ENCODE assay signal across 9 mouse cellular contexts in genomic region chr4:127416906-127417305, GRCm38 (mm10). TPM values are rescaled to one million over a fixed set of nuclear protein-coding genes. Genes with fewer than 3 reads are reported as not detected.
A peak's percentile ranks its signal among the peaks of the same experiment; 100 is the strongest.
DNase-seq lines count a peak whose midpoint lies in the region; ATAC-seq lines count a peak whose summit lies in the region.
"Had no signal": no experiment of that assay in that cellular context is flagged by ENCODE, and none has a peak within 500 bp of the region (broad histone marks: within the 10 kb centered on the region; RNA-seq: fewer than 3 reads in every experiment).

No protein-coding gene starts in this region.

- H3K4me2 ChIP-seq in midbrain, embryonic 15.5 days = no peak overlapping the region
- no peak overlapping the region for H3K4me2 ChIP-seq in hindbrain, embryonic 15.5 days

- no peak overlapping the region for H3K9ac ChIP-seq in midbrain, embryonic 15.5 days
- no peak overlapping the region for H3K9ac ChIP-seq in hindbrain, embryonic 15.5 days

- no peak for ATAC-seq in midbrain, embryonic 15.5 days (replicated peaks)
- peak; percentile 62; the same call in 1 of the 2 replicates for ATAC-seq in hindbrain, embryonic 15.5 days (ENCODE audit: low FRiP score, low read depth)
- no peak for ATAC-seq in erythroid progenitor cell, adult 5-6 weeks (replicated peaks; ENCODE audit: low FRiP score, poor library complexity, severe bottlenecking)

- H3K36me3 ChIP-seq in midbrain, embryonic 15.5 days (replicated peaks) = no peaks in the 10 kb centered on the region
- no peaks in the 10 kb centered on the region for H3K36me3 ChIP-seq in midbrain, embryonic 10.5 days
- H3K36me3 ChIP-seq in hindbrain, embryonic 15.5 days = no peaks in the 10 kb centered on the region

- H3K27ac ChIP-seq in midbrain, embryonic 15.5 days = peak overlapping the region; percentile 8; the same call in 1 of the 2 replicates
- H3K27ac ChIP-seq in midbrain, embryonic 10.5 days (replicated peaks) = no peak overlapping the region
- H3K27ac ChIP-seq in hindbrain, embryonic 15.5 days (replicated peaks) = peak overlapping the region; percentile 56

- peaks cover 22% of the 10 kb centered on the region for H3K4me1 ChIP-seq in midbrain, embryonic 15.5 days
- H3K4me1 ChIP-seq in midbrain, embryonic 10.5 days = peaks cover 32% of the 10 kb centered on the region
- peaks cover 33% of the 10 kb centered on the region for H3K4me1 ChIP-seq in hindbrain, embryonic 15.5 days (replicated peaks)

- H3K4me3 ChIP-seq in midbrain, embryonic 15.5 days = no peak overlapping the region
- no peak overlapping the region for H3K4me3 ChIP-seq in midbrain, embryonic 10.5 days
- H3K4me3 ChIP-seq in hindbrain, embryonic 15.5 days = no peak overlapping the region

- DNase-seq in heart, postnatal 4 days = peak; percentile 58
- no peak for DNase-seq in heart, adult 11 months
- DNase-seq in midbrain, embryonic 10.5 days (ENCODE audit: low spot score) = no peak
- DNase-seq in ovary, postnatal 36 days (ENCODE audit: low spot score) = peak; percentile 8
- DNase-seq: heart, adult 18-20 months; thymus, adult 2 months had no signal

- H3K27me3 ChIP-seq in midbrain, embryonic 15.5 days (replicated peaks) = no peaks in the 10 kb centered on the region
- peaks cover 10% of the 10 kb centered on the region; the same call in 1 of the 2 replicates for H3K27me3 ChIP-seq in midbrain, embryonic 10.5 days (ENCODE audit: low read depth, poor library complexity, severe bottlenecking)
- no peaks in the 10 kb centered on the region for H3K27me3 ChIP-seq in hindbrain, embryonic 15.5 days

- no peaks in the 10 kb centered on the region for H3K9me3 ChIP-seq in midbrain, embryonic 15.5 days
- no peaks in the 10 kb centered on the region for H3K9me3 ChIP-seq in midbrain, embryonic 10.5 days (replicated peaks)
- H3K9me3 ChIP-seq in hindbrain, embryonic 15.5 days = no peaks in the 10 kb centered on the region

- 39% methylated on average over 7 of the region's 7 CpGs for WGBS in midbrain, embryonic 15.5 days
- WGBS in midbrain, embryonic 10.5 days = 61% methylated on average over 7 of the region's 7 CpGs
- WGBS in hindbrain, embryonic 15.5 days = 34% methylated on average over 7 of the region's 7 CpGs

RNA-seq across cellular contexts. Expression of gene Gjb5, which starts 58.9 kb away (rescaled TPM):
- total RNA-seq in heart, postnatal 4 days (2021) = under 1 TPM; 0.50 to 0.54 TPM
- polyA plus RNA-seq in midbrain, embryonic 15.5 days (2015; fragmentation: Nextera tagmentation; extraction: Ambion mirVana) = 0.10 and 0.13 TPM in 2 replicates
- polyA plus RNA-seq in midbrain, embryonic 10.5 days (2016; fragmentation: Nextera tagmentation; extraction: Ambion mirVana) = 0.27 and 0.98 TPM in 2 replicates
- polyA plus RNA-seq in hindbrain, embryonic 15.5 days (2015; fragmentation: Nextera tagmentation; extraction: Ambion mirVana) = 0.12 and 0.24 TPM in 2 replicates
- total RNA-seq in erythroid progenitor cell, adult 5-6 weeks (2015; ENCODE audit: low replicate concordance) = not detected in 2 replicates
- not detected in 2 replicates for total RNA-seq in erythroid progenitor cell, adult 5-6 weeks (2017; ENCODE audit: low replicate concordance)

Comparison
In these comparisons a context has a peak if more than half of its experiments do, and no peak if none do; other contexts are left out.
1. DNase-seq: peak in heart, postnatal 4 days (single experiment) and ovary, postnatal 36 days (single experiment); none in heart, adult 11 months (single experiment) and midbrain, embryonic 10.5 days (single experiment).